Mouse (Mus musculus) C3H10T1/2 (cell line): ENCODE results near the gene Cyp2b13. TPM values are rescaled to one million over a fixed set of nuclear protein-coding genes. Genes with fewer than 3 reads are reported as not detected.

Source experiments
- polyA plus RNA-seq, 2 experiments: library from polyadenylated mRNA; unstranded; fragments of >200 nt; fragmentation: generic; extraction: Trizol; gene quantifications; one replicate each; pipeline ENCODE4 v1.2.1; 2012; ENCODE audit warnings: missing spikeins in 2 of 2

The Cyp2b13 gene
- polyA plus RNA-seq = under 1 TPM; 0.02 to 0.09 TPM

DNA sequence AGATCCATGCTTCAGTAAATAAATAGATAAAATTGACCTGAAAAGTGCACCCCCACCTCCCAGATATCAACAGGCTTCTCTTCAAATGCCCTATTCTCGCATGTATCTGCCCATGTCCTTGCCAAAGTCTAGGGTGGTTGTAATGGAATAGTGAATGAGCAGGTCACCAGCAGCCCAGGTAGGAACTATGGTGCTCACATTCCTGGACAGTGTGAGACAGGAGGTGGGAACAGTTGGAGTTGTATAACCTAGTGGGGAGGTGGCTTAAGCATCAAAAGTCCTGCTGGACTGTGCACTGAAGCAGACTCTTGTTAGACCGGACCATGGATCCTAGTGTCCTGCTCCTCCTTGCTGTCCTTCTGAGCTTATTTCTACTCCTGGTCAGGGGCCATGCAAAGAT, at the start of gene Cyp2b13:
Gene Cyp2b13 (plus strand): TSS at position 301 of the 400 bp plus-strand sequence.

Other genes with a start within 250 kb of the Cyp2b13 start
- under 1 TPM; 0.04 to 0.40 TPM for gene Cyp2s1, start 244.6 kb upstream of the Cyp2b13 start, polyA plus RNA-seq
- gene Cyp2b10, start 163.9 kb upstream of the Cyp2b13 start, polyA plus RNA-seq = not detected
- not detected for gene Cyp2b9, start 111.9 kb downstream of the Cyp2b13 start, polyA plus RNA-seq
- gene Vmn1r184, start 198.8 kb downstream of the Cyp2b13 start, polyA plus RNA-seq = not detected
- not detected for gene Cyp2a4, start 245.7 kb downstream of the Cyp2b13 start, polyA plus RNA-seq